Mouse (Mus musculus) myocyte (in vitro differentiated cells): ENCODE results near the gene Itsn1. TPM values are rescaled to one million over a fixed set of nuclear protein-coding genes. Genes with fewer than 3 reads are reported as not detected.

Experiments used
- H3K27me3 ChIP-seq: one replicate; pipeline ENCODE4 v1.6.1; 2011; ENCODE audit not compliant: control insufficient read depth, insufficient read depth, insufficient read length
- H3K36me3 ChIP-seq: one replicate; pipeline ENCODE4 v1.6.1; 2011; ENCODE audit not compliant: control insufficient read depth, insufficient read depth
- H3K4me2 ChIP-seq: one replicate; pipeline ENCODE4 v1.6.1; 2011; ENCODE audit warnings: low read depth, control low read depth
- H3K4me3 ChIP-seq: one replicate; pipeline ENCODE4 v1.5.1; 2011; ENCODE audit warnings: mild to moderate bottlenecking, control low read depth, moderate library complexity
- H3K79me2 ChIP-seq: one replicate; pipeline ENCODE4 v1.6.1; 2011; ENCODE audit not compliant: control insufficient read depth, insufficient read depth
- H3ac ChIP-seq: one replicate; pipeline ENCODE4 v1.6.1; 2011; ENCODE audit not compliant: control insufficient read depth, insufficient read length
- CEBPB ChIP-seq: IDR thresholded peaks from 2 replicates; pipeline ENCODE4 v1.6.1; 2011; ENCODE audit warnings: mild to moderate bottlenecking, moderate library complexity; ENCODE audit not compliant: poor library complexity, insufficient read depth, severe bottlenecking
- E2F4 ChIP-seq: IDR thresholded peaks from one replicate; pipeline ENCODE4 v1.6.1; 2011; ENCODE audit warnings: mild to moderate bottlenecking, control low read depth, moderate library complexity; ENCODE audit not compliant: insufficient read depth
- MAX ChIP-seq: IDR thresholded peaks from one replicate; pipeline ENCODE4 v1.6.1; 2011; ENCODE audit warnings: low read depth, mild to moderate bottlenecking, control low read depth
- MYOD1 ChIP-seq, 3 experiments: IDR thresholded peaks; one replicate each; pipeline ENCODE4 v1.6.1; 2011; ENCODE audit warnings: control low read depth in 2 of 3, low read depth in 2 of 3, mild to moderate bottlenecking in 2 of 3, moderate library complexity in 1 of 3; ENCODE audit not compliant: insufficient read length in 2 of 3, control insufficient read depth in 1 of 3
- MYOG ChIP-seq, 3 experiments: IDR thresholded peaks; one replicate each; pipeline ENCODE4 v1.6.1; 2011; ENCODE audit warnings: control low read depth in 2 of 3, low read depth in 2 of 3, mild to moderate bottlenecking in 2 of 3; ENCODE audit not compliant: insufficient read length in 2 of 3, control insufficient read depth in 1 of 3, insufficient read depth in 1 of 3
- POLR2A ChIP-seq: IDR thresholded peaks from one replicate; pipeline ENCODE4 v1.6.1; 2011; ENCODE audit warnings: low read depth, mild to moderate bottlenecking, control low read depth, moderate library complexity; ENCODE audit not compliant: insufficient read length
- POLR2AphosphoS2 ChIP-seq: IDR thresholded peaks from one replicate; pipeline ENCODE4 v1.6.1; 2011; ENCODE audit warnings: low read depth, control low read depth; ENCODE audit not compliant: insufficient read length
- REST ChIP-seq: IDR thresholded peaks from one replicate; pipeline ENCODE4 v1.6.1; 2011; ENCODE audit warnings: mild to moderate bottlenecking, control low read depth, moderate library complexity; ENCODE audit not compliant: insufficient read depth, insufficient read length
- SRF ChIP-seq: IDR thresholded peaks from one replicate; pipeline ENCODE4 v1.6.1; 2011; ENCODE audit warnings: low read depth; ENCODE audit not compliant: control insufficient read depth, insufficient read length
- TCF12 ChIP-seq: IDR thresholded peaks from one replicate; pipeline ENCODE4 v1.6.1; 2011; ENCODE audit warnings: mild to moderate bottlenecking, control low read depth; ENCODE audit not compliant: poor library complexity, insufficient read depth, severe bottlenecking
- TCF3 ChIP-seq: IDR thresholded peaks from one replicate; pipeline ENCODE4 v1.6.1; 2011; ENCODE audit warnings: low read depth, control low read depth; ENCODE audit not compliant: insufficient read length
- USF1 ChIP-seq: IDR thresholded peaks from one replicate; pipeline ENCODE4 v1.6.1; 2011; ENCODE audit warnings: low read depth, mild to moderate bottlenecking, control low read depth, moderate library complexity
- polyA plus RNA-seq: library from polyadenylated mRNA; unstranded; fragments of >200 nt; fragmentation: generic; extraction: Trizol; gene quantifications from one replicate; pipeline ENCODE4 v1.2.1, GENCODE M21; 2012; ENCODE audit warnings: missing spikeins

Itsn1 gene
- polyA plus RNA-seq, 1 experiment, result 27.5 TPM

DNA sequence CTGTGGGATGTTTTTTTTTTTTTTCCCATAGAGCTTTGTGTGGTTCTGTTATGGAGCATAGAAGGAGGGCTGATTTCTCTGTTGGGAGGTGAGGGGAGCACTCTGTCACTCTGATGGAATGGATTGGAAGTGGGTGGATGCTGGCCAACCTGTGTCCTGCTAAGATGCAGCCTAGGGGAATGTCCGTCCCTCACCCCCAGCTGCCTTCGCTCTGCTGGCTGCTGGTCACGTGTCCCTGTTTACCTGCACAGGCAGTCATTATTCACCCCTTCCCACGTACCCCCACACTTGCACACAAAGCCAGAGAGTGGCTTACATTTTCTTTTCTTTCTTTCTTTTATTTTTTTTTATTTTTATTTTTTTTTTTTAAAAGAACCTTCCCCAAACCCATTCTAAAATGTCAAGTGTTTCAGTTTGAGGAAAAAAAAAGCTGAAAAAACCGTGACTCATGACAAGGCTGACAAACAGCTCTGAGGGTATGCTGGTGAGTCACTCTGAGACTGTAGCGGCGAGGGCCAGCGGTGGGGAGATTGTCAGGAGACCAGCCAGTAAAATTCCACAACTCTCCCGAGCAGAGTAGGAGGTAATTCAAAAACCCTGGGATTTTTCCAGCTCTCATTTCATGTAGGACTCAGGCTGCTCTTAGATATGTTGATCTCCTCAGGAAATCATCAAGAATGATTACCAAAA lies 233.3 kb downstream of the Itsn1 start:
- no peaks in the 10 kb centered on the region for H3K27me3 ChIP-seq
- H3K36me3 ChIP-seq, result no peaks in the 10 kb centered on the region
- H3K4me2 ChIP-seq, result peak overlapping the region; percentile 98
- no peak overlapping the region for H3ac ChIP-seq
- H3K79me2 ChIP-seq, result no peaks in the 10 kb centered on the region
- TF ChIP-seq E2F4 (no peak), TCF12 (no peak), USF1 (peak; percentile 92), MYOD1 (IDR thresholded peaks at IDR 0.05; ENCODE audit: control insufficient read depth in 1 of 3, insufficient read length in 2 of 3, low read depth in 2 of 3) (peak in 1 of 3 experiments; percentile 3), POLR2A (no peak), CEBPB (no peak), MAX (no peak), POLR2AphosphoS2 (no peak)
- H3K4me3 ChIP-seq, result no peak overlapping the region

DNA sequence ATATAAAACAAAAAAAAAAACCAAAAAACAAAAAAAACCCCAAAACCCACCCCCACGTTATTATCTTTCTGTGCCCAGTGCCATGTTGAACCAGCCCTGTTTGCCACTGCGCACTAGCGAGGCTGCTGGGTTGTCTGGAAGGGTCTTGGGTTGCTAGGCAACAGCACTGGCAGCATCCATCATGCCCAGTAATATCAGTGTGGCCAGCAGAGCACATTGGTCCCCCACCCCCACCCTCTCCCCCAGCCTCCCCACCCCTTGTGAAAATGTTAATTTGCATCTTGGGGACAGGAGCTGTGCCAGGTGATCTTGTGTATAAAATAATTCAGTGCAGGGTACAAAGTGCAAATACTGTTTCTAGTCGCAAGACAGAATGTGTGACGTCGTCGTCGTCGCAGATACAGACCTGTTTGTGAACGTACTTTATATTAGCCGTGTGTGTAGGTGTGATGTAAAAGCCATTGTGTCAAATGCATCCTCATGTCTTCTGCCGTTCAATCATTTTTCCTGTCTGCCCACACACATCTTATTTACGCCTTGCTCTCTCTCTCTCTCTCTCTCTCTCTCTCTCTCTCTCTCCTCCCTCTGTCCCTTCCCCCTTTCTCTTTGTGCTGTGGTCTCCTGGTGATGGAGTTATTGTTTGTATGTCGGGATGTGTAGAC lies 233.9 kb downstream of the Itsn1 start:
- no peaks in the 10 kb centered on the region for H3K36me3 ChIP-seq
- no peaks in the 10 kb centered on the region for H3K27me3 ChIP-seq
- TF ChIP-seq POLR2AphosphoS2 (no peak), MAX (no peak), REST (no peak), E2F4 (no peak), POLR2A (no peak), USF1 (no peak), CEBPB (no peak), MYOG (IDR thresholded peaks at IDR 0.05; ENCODE audit: control insufficient read depth in 1 of 3, insufficient read depth in 1 of 3, insufficient read length in 2 of 3, low read depth in 2 of 3) (no peak), MYOD1 (IDR thresholded peaks at IDR 0.05; ENCODE audit: control insufficient read depth in 1 of 3, insufficient read length in 2 of 3, low read depth in 2 of 3) (no peak), SRF (no peak), TCF3 (no peak), TCF12 (no peak)
- no peaks in the 10 kb centered on the region for H3K79me2 ChIP-seq
- no peak overlapping the region for H3ac ChIP-seq
- H3K4me2 ChIP-seq, result peak overlapping the region; percentile 98
- H3K4me3 ChIP-seq, result no peak overlapping the region

DNA sequence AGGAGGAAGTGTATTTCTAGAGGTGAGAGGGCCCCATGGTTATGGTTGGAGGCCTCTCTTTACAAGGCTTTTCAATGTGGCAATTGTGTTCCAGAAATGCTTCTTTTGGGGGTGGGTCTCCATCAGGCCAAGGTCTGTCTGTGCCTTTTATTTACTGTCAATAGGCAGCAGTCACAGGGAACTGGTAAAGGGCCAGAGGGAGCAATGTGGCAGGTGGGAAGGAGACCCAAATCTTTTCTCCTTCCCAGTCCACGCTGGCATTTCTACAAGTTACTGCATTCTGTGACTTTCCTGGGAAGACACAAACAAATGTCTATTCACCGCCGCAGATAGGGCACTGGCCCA lies 234.4 kb downstream of the Itsn1 start:
- Histone ChIP-seq H3K4me3 (no peak overlapping the region), H3K27me3 (no peaks in the 10 kb centered on the region), H3K79me2 (no peaks in the 10 kb centered on the region), H3K4me2 (peak overlapping the region; percentile 98), H3ac (no peak overlapping the region), H3K36me3 (no peaks in the 10 kb centered on the region)
- TF ChIP-seq MAX (no peak), USF1 (no peak), CEBPB (no peak), REST (no peak), SRF (no peak), E2F4 (no peak), TCF12 (no peak), TCF3 (no peak)

GRCm38 (mm10) chr16:91964308-91965178 lies 235.5 kb downstream of the Itsn1 start:
- Histone ChIP-seq H3K36me3 (no peaks in the 10 kb centered on the region), H3K4me2 (peak overlapping the region; percentile 98), H3ac (no peak overlapping the region), H3K79me2 (no peaks in the 10 kb centered on the region), H3K4me3 (no peak overlapping the region), H3K27me3 (no peaks in the 10 kb centered on the region)
- TF ChIP-seq POLR2AphosphoS2 (no peak), POLR2A (no peak), E2F4 (no peak), MYOD1 (IDR thresholded peaks at IDR 0.05; ENCODE audit: control insufficient read depth in 1 of 3, insufficient read length in 2 of 3, low read depth in 2 of 3) (peak in 2 of 3 experiments; percentile 29 to 68), MYOG (IDR thresholded peaks at IDR 0.05; ENCODE audit: control insufficient read depth in 1 of 3, insufficient read depth in 1 of 3, insufficient read length in 2 of 3, low read depth in 2 of 3) (no peak)

- Histone ChIP-seq H3ac (no peak overlapping the region), H3K4me2 (no peak overlapping the region), H3K27me3 (no peaks in the 10 kb centered on the region), H3K79me2 (no peaks in the 10 kb centered on the region), H3K4me3 (no peak overlapping the region), H3K36me3 (no peaks in the 10 kb centered on the region)
- no peak for TF ChIP-seq CEBPB
- TF ChIP-seq USF1, result no peak
- no peak for TF ChIP-seq MAX
- no peak for TF ChIP-seq TCF3
- TF ChIP-seq POLR2AphosphoS2, result no peak
- no peak for TF ChIP-seq REST
- no peak for TF ChIP-seq POLR2A
- TF ChIP-seq TCF12, result no peak
- no peak for TF ChIP-seq SRF
- no peak for TF ChIP-seq E2F4
- TF ChIP-seq MYOG (IDR thresholded peaks at IDR 0.05; ENCODE audit: control insufficient read depth in 1 of 3, insufficient read depth in 1 of 3, insufficient read length in 2 of 3, low read depth in 2 of 3), result no peak
- no peak for TF ChIP-seq MYOD1 (IDR thresholded peaks at IDR 0.05; ENCODE audit: control insufficient read depth in 1 of 3, insufficient read length in 2 of 3, low read depth in 2 of 3)
Measured at GRCm38 (mm10) chr16:91968725-91969124, 239.6 kb downstream of the Itsn1 start.
